Mouse (Mus musculus) limb, embryonic 11.5 days (tissue): ENCODE results near the gene Ikzf4. TPM values are rescaled to one million over a fixed set of nuclear protein-coding genes. Genes with fewer than 3 reads are reported as not detected.
"Not testable (repeated sequence)": the region's sequence is repeated elsewhere in the genome, so short reads cannot be mapped to it uniquely, and the experiment has no call there.

Experiments used
- ATAC-seq: fragments of 200-750 bp; cut with Nextera tagmentation; 2 replicates; pipeline ENCODE4 v1.8.0; 2017; ENCODE audit warnings: low read depth; ENCODE audit not compliant: insufficient number of reproducible peaks, low FRiP score, low TSS enrichment
- DNase-seq: peaks from one replicate; pipeline ENCODE4 v3.0.0-alpha.2; 2015; ENCODE audit warnings: low spot score
- H3K27ac ChIP-seq: fragments of 300-500 bp; sonication (generic); replicated peaks from 2 replicates; pipeline ENCODE4 v1.5.1; 2014; ENCODE audit warnings: low read depth, mild to moderate bottlenecking, low read length
- H3K27me3 ChIP-seq: fragments of 300-500 bp; sonication (generic); 2 replicates; pipeline ENCODE4 v1.6.1; 2014; ENCODE audit warnings: mild to moderate bottlenecking, low read length, mixed read lengths; ENCODE audit not compliant: control insufficient read depth, insufficient read depth
- H3K36me3 ChIP-seq: fragments of 300-500 bp; sonication (generic); 2 replicates; pipeline ENCODE4 v1.6.1; 2014; ENCODE audit warnings: mild to moderate bottlenecking, low read length, moderate library complexity, mixed read lengths; ENCODE audit not compliant: control insufficient read depth, insufficient read depth
- H3K4me1 ChIP-seq: fragments of 300-500 bp; sonication (generic); 2 replicates; pipeline ENCODE4 v1.6.1; 2014; ENCODE audit warnings: low read length, mixed read lengths; ENCODE audit not compliant: control insufficient read depth, insufficient read depth
- H3K4me2 ChIP-seq: fragments of 300-500 bp; sonication (generic); 2 replicates; pipeline ENCODE4 v1.6.1; 2014; ENCODE audit warnings: low read depth, mild to moderate bottlenecking, moderate library complexity; ENCODE audit not compliant: severe bottlenecking
- H3K4me3 ChIP-seq: fragments of 300-500 bp; sonication (generic); 2 replicates; pipeline ENCODE4 v1.5.1; 2014; ENCODE audit warnings: low read depth, low read length
- H3K9ac ChIP-seq: fragments of 300-500 bp; sonication (generic); 2 replicates; pipeline ENCODE4 v1.6.1; 2014; ENCODE audit warnings: mild to moderate bottlenecking, low read length
- H3K9me3 ChIP-seq: fragments of 300-500 bp; sonication (generic); 2 replicates; pipeline ENCODE4 v1.6.1; 2016; ENCODE audit warnings: low read length; ENCODE audit not compliant: control insufficient read depth
- WGBS: fragments of 180-500 bp; shearing (Covaris S2); extraction: QIAGEN DNeasy Blood & Tissue Kit; methylation state at CpG from one replicate; pipeline ENCODE4 v1.1.7; 2014; 5-methylcytosine and 5-hydroxymethylcytosine counted together
- polyA plus RNA-seq: library from polyadenylated mRNA; unstranded; fragments of >200 nt; fragmentation: Nextera tagmentation; extraction: Ambion mirVana; gene quantifications from 2 replicates; pipeline ENCODE4 v1.2.1, GENCODE M21; 2014

Gene Ikzf4
- polyA plus RNA-seq, 1 experiment from 2014 or later, result 3.4 TPM

GRCm38 (mm10) chr10:128622702-128623101, 23.1 kb downstream of the Ikzf4 start:
- ATAC-seq (no peak), DNase-seq (no peak)
- 84% methylated on average over 4 of the region's 4 CpGs for WGBS

GRCm38 (mm10) chr10:128621986-128622520, 23.7 kb downstream of the Ikzf4 start:
- Histone ChIP-seq H3K27me3 (no peaks in the 10 kb centered on the region), H3K9me3 (no peaks in the 10 kb centered on the region), H3K4me1 (0 out of 2 replicates have a peak, but pooled peaks cover 2% of the 10 kb centered on the region), H3K4me3 (no peak overlapping the region), H3K27ac (no peak overlapping the region), H3K4me2 (no peak overlapping the region), H3K9ac (no peak overlapping the region), H3K36me3 (peaks cover 18% of the 10 kb centered on the region)
- no peak for ATAC-seq
- no peak for DNase-seq
- WGBS, result 69% methylated on average over 3 of the region's 3 CpGs

More at GRCm38 (mm10) chr10:128622702-128623101, 23.1 kb downstream of the Ikzf4 start:
- H3K36me3 ChIP-seq, result peaks cover 18% of the 10 kb centered on the region
- no peaks in the 10 kb centered on the region for H3K9me3 ChIP-seq
- H3K4me1 ChIP-seq, result 0 out of 2 replicates have a peak, but pooled peaks cover 2% of the 10 kb centered on the region
- H3K4me2 ChIP-seq, result no peak overlapping the region
- H3K4me3 ChIP-seq, result no peak overlapping the region
- H3K27ac ChIP-seq, result no peak overlapping the region
- H3K27me3 ChIP-seq, result no peaks in the 10 kb centered on the region
- no peak overlapping the region for H3K9ac ChIP-seq

- no peak overlapping the region for H3K27ac ChIP-seq
- H3K9me3 ChIP-seq, result no peaks in the 10 kb centered on the region
- no peak overlapping the region for H3K9ac ChIP-seq
- peaks cover 18% of the 10 kb centered on the region for H3K36me3 ChIP-seq
- H3K4me3 ChIP-seq, result no peak overlapping the region
- H3K4me2 ChIP-seq, result no peak overlapping the region
- DNase-seq (no peak), ATAC-seq (no peak)
- H3K27me3 ChIP-seq, result no peaks in the 10 kb centered on the region
- H3K4me1 ChIP-seq, result no peaks in the 10 kb centered on the region
Observed at GRCm38 (mm10) chr10:128620241-128620640, 25.6 kb downstream of the Ikzf4 start.

GRCm38 (mm10) chr10:128619148-128619547, 26.6 kb downstream of the Ikzf4 start:
- ATAC-seq, H3K27me3 ChIP-seq, H3K4me1 ChIP-seq, DNase-seq, H3K9ac ChIP-seq, H3K4me3 ChIP-seq, H3K36me3 ChIP-seq, H3K9me3 ChIP-seq, H3K4me2 ChIP-seq, H3K27ac ChIP-seq: not testable (repeated sequence)
- WGBS, result 89% methylated on average over 5 of the region's 5 CpGs

GRCm38 (mm10) chr10:128618570-128618969, 27.2 kb downstream of the Ikzf4 start:
- ATAC-seq (no peak), DNase-seq (no peak)
- no peaks in the 10 kb centered on the region for H3K27me3 ChIP-seq
- no peak overlapping the region for H3K4me2 ChIP-seq
- H3K36me3 ChIP-seq, result peaks cover 3% of the 10 kb centered on the region; the same call in 1 of the 2 replicates
- no peak overlapping the region for H3K9ac ChIP-seq
- H3K27ac ChIP-seq, result no peak overlapping the region
- no peaks in the 10 kb centered on the region for H3K4me1 ChIP-seq
- WGBS, result 71% methylated on average over 1 of the region's 1 CpGs
- H3K9me3 ChIP-seq, result no peaks in the 10 kb centered on the region
- no peak overlapping the region for H3K4me3 ChIP-seq

GRCm38 (mm10) chr10:128615798-128616448, 29.9 kb downstream of the Ikzf4 start:
- H3K27ac ChIP-seq, H3K27me3 ChIP-seq, H3K4me3 ChIP-seq, ATAC-seq, H3K4me2 ChIP-seq, H3K36me3 ChIP-seq, H3K9ac ChIP-seq, H3K4me1 ChIP-seq, DNase-seq, H3K9me3 ChIP-seq: not testable (repeated sequence)
- WGBS, result 86% methylated on average over 6 of the region's 7 CpGs

GRCm38 (mm10) chr10:128614934-128615333, 30.9 kb downstream of the Ikzf4 start:
- Histone ChIP-seq H3K4me2 (no peak overlapping the region), H3K9me3 (no peaks in the 10 kb centered on the region; the same call in 1 of the 2 replicates), H3K27ac (no peak overlapping the region), H3K27me3 (no peaks in the 10 kb centered on the region), H3K36me3 (no peaks in the 10 kb centered on the region), H3K9ac (no peak overlapping the region), H3K4me3 (no peak overlapping the region), H3K4me1 (peaks cover 2% of the 10 kb centered on the region; the same call in 1 of the 2 replicates)
- WGBS, result 57% methylated on average over 3 of the region's 3 CpGs
- DNase-seq (no peak), ATAC-seq (no peak)

- not testable (repeated sequence) for ATAC-seq, H3K4me3 ChIP-seq, H3K9ac ChIP-seq, H3K4me2 ChIP-seq, H3K27me3 ChIP-seq, DNase-seq, H3K9me3 ChIP-seq, H3K36me3 ChIP-seq, H3K27ac ChIP-seq, H3K4me1 ChIP-seq
- WGBS, result 71% methylated on average over 4 of the region's 4 CpGs
Observed at GRCm38 (mm10) chr10:128613820-128614219, 32.0 kb downstream of the Ikzf4 start.

- H3K4me2 ChIP-seq, result no peak overlapping the region
- 52% methylated on average over 6 of the region's 6 CpGs for WGBS
- no peak overlapping the region for H3K9ac ChIP-seq
- no peaks in the 10 kb centered on the region for H3K36me3 ChIP-seq
- H3K4me1 ChIP-seq, result peaks cover 2% of the 10 kb centered on the region; the same call in 1 of the 2 replicates
- DNase-seq, result no peak
- no peaks in the 10 kb centered on the region for H3K27me3 ChIP-seq
- H3K27ac ChIP-seq, result no peak overlapping the region
- no peak overlapping the region for H3K4me3 ChIP-seq
- H3K9me3 ChIP-seq, result no peaks in the 10 kb centered on the region; the same call in 1 of the 2 replicates
- ATAC-seq, result no peak; the same call in 1 of the 2 replicates
Observed at GRCm38 (mm10) chr10:128613154-128613440, 32.7 kb downstream of the Ikzf4 start.
